Mouse (Mus musculus): ENCODE measurements at regions not wholly inside any gene's neighbourhood (a gene's known extent, or its start where the extent isn't known, plus 50 kb on each side); places are given as distances from the start of the nearest gene placed in this dataset.

GRCm38 (mm10) chr6:89052758-89053460, 150.9 kb downstream of the Tpra1 start:
- no peak for TF ChIP-seq CTCF (IDR thresholded peaks at IDR 0.05; ENCODE audit: low read depth, low read length)
- TF ChIP-seq POLR2A (IDR thresholded peaks at IDR 0.05; ENCODE audit: borderline replicate concordance, low read depth, low read length), result no peak

Data from bone marrow macrophage, adult 2 months (primary cell).